Mouse (Mus musculus) thymus, postnatal 36 days (tissue): ENCODE measurements around the gene Ric1.
"Not testable (repeated sequence)": the region's sequence is repeated elsewhere in the genome, so short reads cannot be mapped to it uniquely, and the experiment has no call there.

Source experiments
- DNase-seq, 2 experiments: peaks; one replicate each; pipeline ENCODE4 v3.0.0; 2022; ENCODE audit warnings: mixed read lengths in 2 of 2

Gene Ric1

GRCm38 (mm10) chr19:29534030-29534429 lies 11.9 kb downstream of the Ric1 start:
- DNase-seq: no peak

GRCm38 (mm10) chr19:29542256-29542970 lies 20.3 kb downstream of the Ric1 start:
- no peak for DNase-seq

GRCm38 (mm10) chr19:29544026-29544425 lies 21.9 kb downstream of the Ric1 start:
- DNase-seq: no peak

GRCm38 (mm10) chr19:29550618-29551017 lies 28.5 kb downstream of the Ric1 start:
- no peak for DNase-seq

GRCm38 (mm10) chr19:29551128-29551527 lies 29.0 kb downstream of the Ric1 start:
- DNase-seq: no peak

- not testable (repeated sequence) for DNase-seq
Measured at GRCm38 (mm10) chr19:29551980-29552379, 29.9 kb downstream of the Ric1 start.

- DNase-seq: not testable (repeated sequence)
Measured at GRCm38 (mm10) chr19:29557171-29557845, 35.2 kb downstream of the Ric1 start.

- DNase-seq: no peak
Measured at GRCm38 (mm10) chr19:29562166-29562565, 40.1 kb downstream of the Ric1 start.

GRCm38 (mm10) chr19:29562603-29563002 lies 40.5 kb downstream of the Ric1 start:
- DNase-seq: no peak

GRCm38 (mm10) chr19:29563258-29563779 lies 41.2 kb downstream of the Ric1 start:
- DNase-seq: peak; percentile 13 to 29

GRCm38 (mm10) chr19:29566512-29566911 lies 44.4 kb downstream of the Ric1 start:
- DNase-seq: no peak

- no peak for DNase-seq
Measured at GRCm38 (mm10) chr19:29582439-29582838, 60.4 kb downstream of the Ric1 start.

- DNase-seq: no peak
Measured at GRCm38 (mm10) chr19:29583734-29584133, 61.7 kb downstream of the Ric1 start.

GRCm38 (mm10) chr19:29593783-29594182 lies 71.7 kb downstream of the Ric1 start:
- DNase-seq: not testable (repeated sequence)

GRCm38 (mm10) chr19:29596276-29596675 lies 74.2 kb downstream of the Ric1 start:
- DNase-seq: no peak

- peak; percentile 35 to 42 for DNase-seq
Measured at GRCm38 (mm10) chr19:29596985-29597384, 74.9 kb downstream of the Ric1 start.

- no peak for DNase-seq
Measured at GRCm38 (mm10) chr19:29598981-29599380, 76.9 kb downstream of the Ric1 start.

- no peak for DNase-seq
Measured at GRCm38 (mm10) chr19:29603548-29604353, 81.7 kb downstream of the Ric1 start.

GRCm38 (mm10) chr19:29604653-29605052 lies 82.6 kb downstream of the Ric1 start:
- no peak for DNase-seq

GRCm38 (mm10) chr19:29607521-29607920 lies 85.4 kb downstream of the Ric1 start:
- DNase-seq: no peak

GRCm38 (mm10) chr19:29608212-29608611 lies 86.1 kb downstream of the Ric1 start:
- no peak for DNase-seq

GRCm38 (mm10) chr19:29610907-29611306 lies 88.8 kb downstream of the Ric1 start:
- no peak for DNase-seq

GRCm38 (mm10) chr19:29612102-29612501 lies 90.0 kb downstream of the Ric1 start:
- DNase-seq: no peak
